Mouse (Mus musculus): ENCODE measurements around the gene Plppr2.

- TF ChIP-seq CTCF (IDR thresholded peaks at IDR 0.05; ENCODE audit: borderline replicate concordance, extremely low read depth, insufficient read depth, insufficient read length) (no peak), POLR2A (IDR thresholded peaks at IDR 0.05; ENCODE audit: borderline replicate concordance, extremely low read depth, insufficient read depth, insufficient read length, poor library complexity, severe bottlenecking) (no peak)
These were observed 16.8 kb downstream of the Plppr2 start for GRCm38 (mm10) chr9:21953600-21953999.

Measured in brain, embryonic 14.5 days (tissue).